Mouse (Mus musculus) midbrain, postnatal 0 days (tissue): ENCODE measurements at regions not wholly inside any gene's neighbourhood (a gene's known extent, or its start where the extent isn't known, plus 50 kb on each side); places are given as distances from the start of the nearest gene placed in this dataset.

Source experiments
- ATAC-seq: fragments of 200-750 bp; cut with Nextera tagmentation; 2 replicates; pipeline ENCODE4 v1.8.0; 2017; ENCODE audit warnings: moderate number of reproducible peaks, mild to moderate bottlenecking, moderate TSS enrichment, moderate library complexity; ENCODE audit not compliant: low FRiP score
- DNase-seq: peaks from one replicate; pipeline ENCODE4 v3.0.0-alpha.2; 2015; ENCODE audit warnings: low spot score
- H3K27ac ChIP-seq: fragments of 300-500 bp; sonication (generic); 2 replicates; pipeline ENCODE4 v1.5.1; 2014; ENCODE audit warnings: low read depth, mild to moderate bottlenecking, low read length, mixed read lengths
- H3K27me3 ChIP-seq: fragments of 300-500 bp; sonication (generic); 2 replicates; pipeline ENCODE4 v1.6.1; 2014; ENCODE audit warnings: low read length, control low read depth, mixed read lengths; ENCODE audit not compliant: insufficient read depth
- H3K36me3 ChIP-seq: fragments of 300-500 bp; sonication (generic); 2 replicates; pipeline ENCODE4 v1.6.1; 2014; ENCODE audit warnings: low read length, control low read depth, mixed read lengths; ENCODE audit not compliant: insufficient read depth
- H3K4me1 ChIP-seq: fragments of 300-500 bp; sonication (generic); 2 replicates; pipeline ENCODE4 v1.6.1; 2014; ENCODE audit warnings: mild to moderate bottlenecking, control low read depth, antibody characterized with exemption, low read length, mixed read lengths; ENCODE audit not compliant: insufficient read depth
- H3K4me2 ChIP-seq: fragments of 300-500 bp; sonication (generic); 2 replicates; pipeline ENCODE4 v1.6.1; 2014; ENCODE audit warnings: low read depth, mild to moderate bottlenecking, low read length, mixed read lengths; ENCODE audit not compliant: poor library complexity, severe bottlenecking
- H3K4me3 ChIP-seq: fragments of 300-500 bp; sonication (generic); 2 replicates; pipeline ENCODE4 v1.5.1; 2014; ENCODE audit warnings: low read depth, mild to moderate bottlenecking, low read length, moderate library complexity
- H3K9ac ChIP-seq: fragments of 300-500 bp; sonication (generic); replicated peaks from 2 replicates; pipeline ENCODE4 v1.6.1; 2014; ENCODE audit warnings: mild to moderate bottlenecking, low read length, moderate library complexity, mixed read lengths; ENCODE audit not compliant: poor library complexity, severe bottlenecking
- H3K9me3 ChIP-seq: fragments of 300-500 bp; sonication (generic); 2 replicates; pipeline ENCODE4 v1.6.1; 2016; ENCODE audit warnings: low read length, control low read depth
- CTCF ChIP-seq: IDR thresholded peaks from 2 replicates; pipeline ENCODE4 v1.5.1; 2016; ENCODE audit warnings: antibody characterized with exemption, mild to moderate bottlenecking
- WGBS: fragments of 180-500 bp; shearing (Covaris S2); extraction: QIAGEN DNeasy Blood & Tissue Kit; methylation state at CpG from one replicate; pipeline ENCODE4 v1.1.7; 2014; 5-methylcytosine and 5-hydroxymethylcytosine counted together

GRCm38 (mm10) chr16:39650616-39651015 is 333.5 kb upstream of the Lsamp start:
- no peak for TF ChIP-seq CTCF
- DNase-seq (no peak), ATAC-seq (no peak)
- H3K36me3 ChIP-seq = no peaks in the 10 kb centered on the region
- WGBS = 82% methylated on average over 5 of the region's 5 CpGs
- H3K9ac ChIP-seq = no peak overlapping the region
- no peak overlapping the region for H3K4me2 ChIP-seq
- H3K27ac ChIP-seq = no peak overlapping the region
- no peaks in the 10 kb centered on the region for H3K9me3 ChIP-seq
- no peaks in the 10 kb centered on the region for H3K4me1 ChIP-seq
- H3K27me3 ChIP-seq = no peaks in the 10 kb centered on the region
- no peak overlapping the region for H3K4me3 ChIP-seq

GRCm38 (mm10) chr16:39667905-39668304 is 316.3 kb upstream of the Lsamp start:
- Histone ChIP-seq H3K27ac (no peak overlapping the region), H3K27me3 (no peaks in the 10 kb centered on the region), H3K4me2 (no peak overlapping the region), H3K36me3 (no peaks in the 10 kb centered on the region), H3K9me3 (no peaks in the 10 kb centered on the region), H3K4me3 (no peak overlapping the region), H3K4me1 (no peaks in the 10 kb centered on the region), H3K9ac (no peak overlapping the region)
- DNase-seq (no peak), ATAC-seq (no peak)
- TF ChIP-seq CTCF = no peak
- WGBS = 69% methylated on average over 1 of the region's 1 CpGs

- no peak overlapping the region for H3K9ac ChIP-seq
- H3K9me3 ChIP-seq = no peaks in the 10 kb centered on the region
- 53% methylated on average over 5 of the region's 5 CpGs for WGBS
- H3K27me3 ChIP-seq = no peaks in the 10 kb centered on the region
- no peak for TF ChIP-seq CTCF
- H3K4me1 ChIP-seq = no peaks in the 10 kb centered on the region
- H3K27ac ChIP-seq = no peak overlapping the region
- no peak for DNase-seq
- no peak for ATAC-seq
- no peaks in the 10 kb centered on the region for H3K36me3 ChIP-seq
- no peak overlapping the region for H3K4me3 ChIP-seq
- no peak overlapping the region for H3K4me2 ChIP-seq
Observed at GRCm38 (mm10) chr16:39672096-39672985, 311.8 kb upstream of the Lsamp start.

- no peak overlapping the region for H3K9ac ChIP-seq
- H3K27me3 ChIP-seq = no peaks in the 10 kb centered on the region
- H3K27ac ChIP-seq = no peak overlapping the region
- TF ChIP-seq CTCF = no peak
- H3K4me2 ChIP-seq = no peak overlapping the region
- DNase-seq (no peak), ATAC-seq (no peak)
- no peaks in the 10 kb centered on the region for H3K36me3 ChIP-seq
- H3K4me1 ChIP-seq = no peaks in the 10 kb centered on the region
- H3K4me3 ChIP-seq = no peak overlapping the region
- H3K9me3 ChIP-seq = no peaks in the 10 kb centered on the region
- WGBS = 77% methylated on average over 3 of the region's 3 CpGs
Observed at GRCm38 (mm10) chr16:39675775-39676174, 308.4 kb upstream of the Lsamp start.

GRCm38 (mm10) chr16:39678285-39678684 is 305.9 kb upstream of the Lsamp start:
- H3K4me2 ChIP-seq = no peak overlapping the region
- DNase-seq (no peak), ATAC-seq (no peak)
- no peak for TF ChIP-seq CTCF
- H3K4me3 ChIP-seq = no peak overlapping the region
- WGBS = 87% methylated on average over 4 of the region's 4 CpGs
- no peaks in the 10 kb centered on the region for H3K27me3 ChIP-seq
- H3K9ac ChIP-seq = no peak overlapping the region
- no peaks in the 10 kb centered on the region for H3K36me3 ChIP-seq
- no peaks in the 10 kb centered on the region for H3K9me3 ChIP-seq
- no peak overlapping the region for H3K27ac ChIP-seq
- no peaks in the 10 kb centered on the region for H3K4me1 ChIP-seq

- Histone ChIP-seq H3K4me2 (no peak overlapping the region), H3K9ac (no peak overlapping the region), H3K4me3 (no peak overlapping the region), H3K4me1 (no peaks in the 10 kb centered on the region; the same call in 1 of the 2 replicates), H3K27ac (no peak overlapping the region), H3K27me3 (no peaks in the 10 kb centered on the region), H3K9me3 (no peaks in the 10 kb centered on the region), H3K36me3 (no peaks in the 10 kb centered on the region)
- TF ChIP-seq CTCF = no peak
- DNase-seq = no peak
- ATAC-seq = no peak
- 71% methylated on average over 2 of the region's 2 CpGs for WGBS
Observed at GRCm38 (mm10) chr16:39693061-39693460, 291.1 kb upstream of the Lsamp start.
